Mouse (Mus musculus): Measurements from ENCODE around the gene Hoxb6.

DNA sequence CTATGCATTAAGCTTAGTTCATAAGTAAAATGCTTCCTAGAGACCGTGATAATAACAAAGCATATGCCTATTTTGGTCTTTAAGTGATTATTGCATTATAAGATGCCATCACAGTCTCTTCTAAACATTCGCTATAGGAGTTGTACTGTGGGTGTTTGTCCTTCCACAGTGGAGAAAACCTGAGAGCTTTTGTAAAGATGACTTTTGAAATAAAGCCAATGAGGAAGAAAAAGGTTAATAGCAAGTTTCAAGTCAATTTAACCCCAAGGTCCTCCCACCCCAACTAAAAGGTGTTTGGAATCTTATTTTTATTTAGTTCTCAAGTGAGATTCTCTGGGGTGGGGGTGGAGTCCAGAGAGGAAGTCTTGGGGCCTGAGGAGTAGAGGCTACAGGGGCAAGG lies 20.9 kb downstream of the Hoxb6 start:
- TF ChIP-seq CTCF (IDR thresholded peaks at IDR 0.05; ENCODE audit: extremely low read depth, insufficient read depth, low read length) = no peak
- TF ChIP-seq POLR2A (IDR thresholded peaks at IDR 0.05; ENCODE audit: extremely low read depth, insufficient read depth, low read length) = no peak

All from cortical plate, adult 2 months (tissue).